Mouse (Mus musculus): ENCODE data around the gene Gripap1.
A peak's percentile ranks its signal among the peaks of the same experiment; 100 is the strongest.

DNA sequence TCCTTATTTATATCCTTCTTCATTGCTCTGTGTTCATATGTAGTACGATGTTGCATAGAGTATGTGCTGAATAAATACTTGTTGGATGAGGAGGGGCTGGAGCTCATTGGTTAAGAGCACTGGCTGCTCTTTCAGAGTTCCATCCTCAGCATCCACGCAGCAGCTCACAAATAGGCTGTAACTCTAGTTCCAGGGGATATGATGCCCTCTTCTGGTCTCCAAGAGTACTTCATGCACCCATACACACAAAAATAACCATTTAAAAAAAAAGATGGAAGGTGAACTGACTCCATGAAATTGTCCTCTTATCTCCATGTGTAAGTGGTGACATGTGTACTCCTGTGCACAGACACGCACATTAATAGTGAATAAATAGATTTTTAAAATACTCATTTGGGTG is 3.8 kb downstream of the Gripap1 start:
- TF ChIP-seq CTCF (IDR thresholded peaks at IDR 0.05; ENCODE audit: control insufficient read depth, insufficient read depth, low read length) (peak; percentile 1; the same call in 1 of the 2 replicates), POLR2A (IDR thresholded peaks at IDR 0.05; ENCODE audit: borderline replicate concordance, control insufficient read depth, low read depth, low read length) (no peak)

Measured in bone marrow, adult 2 months (tissue).